Mouse (Mus musculus) lung, adult 2 months (tissue): Measurements from ENCODE around the gene Rbfox2. TPM values are rescaled to one million over a fixed set of nuclear protein-coding genes. Genes with fewer than 3 reads are reported as not detected.

Experiments used
- DNase-seq: peaks from one replicate; pipeline ENCODE4 v3.0.0; 2022
- H3K4me1 ChIP-seq: fragments of 200-500 bp; 2 replicates; pipeline ENCODE4 v1.6.1; 2011; ENCODE audit warnings: low read length; ENCODE audit not compliant: control insufficient read depth, insufficient read depth
- H3K4me3 ChIP-seq: fragments of 200-500 bp; replicated peaks from 2 replicates; pipeline ENCODE3; 2011; ENCODE audit warnings: low read depth, mild to moderate bottlenecking, control low read depth, low read length; ENCODE audit errors: extremely low read depth
- CTCF ChIP-seq: fragments of 200-500 bp; IDR thresholded peaks from 2 replicates; pipeline ENCODE4 v1.5.1; 2011; ENCODE audit warnings: mild to moderate bottlenecking, low read length, control low read depth; ENCODE audit not compliant: insufficient read depth
- POLR2A ChIP-seq: fragments of 200-500 bp; IDR thresholded peaks from 2 replicates; pipeline ENCODE4 v1.6.1; 2011; ENCODE audit warnings: low read depth, mild to moderate bottlenecking, control low read depth, low read length, borderline replicate concordance; ENCODE audit errors: extremely low read depth
- WGBS: fragments of 180-500 bp; shearing (Covaris S2); methylation state at CpG from one replicate; pipeline ENCODE4 v1.1.7; 2018; 5-methylcytosine and 5-hydroxymethylcytosine counted together
- polyA plus RNA-seq: library from polyadenylated mRNA; depleted of rRNA; stranded (reverse); fragments of >200 nt; gene quantifications from 2 replicates; pipeline ENCODE4 v1.2.3, GENCODE M21; 2012; rRNA removed

The Rbfox2 gene
- polyA plus RNA-seq, 1 experiment: 72.0 TPM

DNA sequence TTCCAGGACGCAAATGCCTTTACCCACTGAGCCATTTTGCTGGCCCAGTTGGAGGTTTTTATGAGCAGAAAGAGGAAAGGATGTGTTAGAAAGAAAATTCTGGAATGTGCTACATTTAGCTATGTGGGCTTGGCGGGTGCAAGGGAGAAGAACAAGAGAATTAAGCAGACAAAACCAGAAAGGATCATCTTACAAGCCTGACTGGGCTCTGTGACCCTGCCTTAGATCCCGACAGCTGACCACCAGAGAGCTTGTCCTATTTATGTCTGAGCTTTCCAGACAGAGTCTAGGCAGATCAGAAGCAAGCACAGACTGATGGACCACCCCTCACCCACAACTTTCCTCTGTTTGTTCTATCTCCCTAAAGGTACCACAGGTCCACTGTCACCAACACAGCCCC, 275.5 kb downstream of the Rbfox2 start:
- 71% methylated on average over 3 of the region's 3 CpGs for WGBS
- Histone ChIP-seq H3K4me1 (0 out of 2 replicates have a peak, but pooled peaks cover under 1% of the 10 kb centered on the region), H3K4me3 (no peak overlapping the region)
- no peak for TF ChIP-seq CTCF
- no peak for TF ChIP-seq POLR2A
- no peak for DNase-seq

- Histone ChIP-seq H3K4me1 (no peaks in the 10 kb centered on the region), H3K4me3 (no peak overlapping the region)
- TF ChIP-seq POLR2A: no peak
- peak; percentile 90 for TF ChIP-seq CTCF
- 32% methylated on average over 7 of the region's 7 CpGs for WGBS
- DNase-seq: peak; percentile 30
Measured at GRCm38 (mm10) chr15:77029331-77029991, 277.3 kb downstream of the Rbfox2 start.

Other genes with a start within 250 kb of the Rbfox2 start
- 0.31 and 0.38 TPM in 2 replicates for gene Apol7a, start 92.1 kb upstream of the Rbfox2 start, polyA plus RNA-seq
- 0.80 and 1.3 TPM in 2 replicates for gene Apol9a, start 104.1 kb upstream of the Rbfox2 start, polyA plus RNA-seq
- not detected in 2 replicates for gene Apol7b, start 140.5 kb upstream of the Rbfox2 start, polyA plus RNA-seq
- 0.06 TPM in 1 of 2 replicates, not detected in the other for gene Apol10a, start 170.0 kb upstream of the Rbfox2 start, polyA plus RNA-seq
- gene Apol11a, start 201.3 kb upstream of the Rbfox2 start, polyA plus RNA-seq: not detected in 2 replicates
- 1.0 and 1.1 TPM in 2 replicates for gene Apol7c, start 226.3 kb upstream of the Rbfox2 start, polyA plus RNA-seq